Mouse (Mus musculus): ENCODE data around the gene Spred3.
"Not testable (repeated sequence)": the region's sequence is repeated elsewhere in the genome, so short reads cannot be mapped to it uniquely, and the experiment has no call there.

The Spred3 gene

DNA sequence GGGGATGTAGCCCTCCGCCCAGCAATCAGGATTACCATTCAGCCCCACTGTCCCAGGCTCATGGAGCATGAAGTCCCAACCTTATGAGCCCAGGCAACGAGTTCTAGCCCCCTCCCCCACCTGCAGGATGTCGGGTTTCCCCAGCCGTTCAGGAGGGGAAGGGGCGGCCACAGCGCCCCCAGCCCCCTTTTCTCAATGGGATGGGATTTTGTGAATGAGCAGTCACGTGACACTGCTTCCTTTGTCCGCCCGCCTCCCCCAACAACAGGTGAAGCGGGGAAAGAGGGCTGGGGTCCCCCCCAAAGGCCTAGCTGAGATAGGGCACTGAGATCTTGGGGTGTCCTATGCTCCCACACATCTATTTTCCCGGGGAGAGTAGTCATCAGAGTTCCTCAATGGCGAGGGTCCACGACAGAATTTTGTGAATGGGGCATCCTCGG lies 1.4 kb downstream of the Spred3 start:
- DNase-seq = no peak

- DNase-seq = no peak
These were observed 2.0 kb downstream of the Spred3 start for GRCm38 (mm10) chr7:29168121-29168695.

- DNase-seq = no peak
These were observed 2.6 kb downstream of the Spred3 start for GRCm38 (mm10) chr7:29167656-29168055.

DNA sequence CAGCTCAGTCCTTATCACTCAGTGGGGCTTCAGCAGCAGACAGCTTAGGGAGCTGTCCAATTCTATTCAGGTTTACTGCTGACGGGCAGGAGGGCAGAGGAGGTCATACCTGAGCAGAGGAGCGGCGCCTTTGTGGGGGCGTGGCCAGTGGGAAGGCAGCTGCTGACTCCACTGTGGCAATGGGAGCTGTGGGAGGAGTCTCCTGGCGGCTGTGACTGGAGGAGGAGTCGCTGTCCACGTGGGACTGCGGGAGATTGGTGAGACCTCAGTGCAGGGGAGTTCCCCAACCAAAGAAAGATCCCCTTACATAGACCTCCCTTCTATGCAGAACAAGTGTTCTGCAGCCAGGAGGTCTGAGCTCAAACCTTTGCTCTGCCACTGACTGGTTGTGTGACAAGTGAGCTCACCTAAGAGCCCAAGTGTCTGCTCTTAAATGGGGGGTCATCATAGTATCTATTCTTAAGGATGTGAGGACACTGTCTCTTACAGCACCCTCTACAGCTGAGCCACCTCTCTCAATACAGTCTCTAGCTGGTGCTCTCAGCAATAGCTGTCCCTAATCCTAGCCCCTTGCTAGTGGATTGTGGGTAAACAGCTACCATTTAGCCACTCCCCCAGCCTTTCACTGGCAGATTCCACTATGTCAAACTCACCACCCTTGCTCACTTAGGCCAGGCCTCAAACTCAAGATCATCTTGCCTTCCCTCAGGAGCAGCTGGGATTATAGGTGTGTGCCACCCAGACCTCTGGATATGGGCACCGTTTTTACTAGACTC lies 7.3 kb downstream of the Spred3 start:
- DNase-seq = peak in 1 of 2 experiments; percentile 67

DNA sequence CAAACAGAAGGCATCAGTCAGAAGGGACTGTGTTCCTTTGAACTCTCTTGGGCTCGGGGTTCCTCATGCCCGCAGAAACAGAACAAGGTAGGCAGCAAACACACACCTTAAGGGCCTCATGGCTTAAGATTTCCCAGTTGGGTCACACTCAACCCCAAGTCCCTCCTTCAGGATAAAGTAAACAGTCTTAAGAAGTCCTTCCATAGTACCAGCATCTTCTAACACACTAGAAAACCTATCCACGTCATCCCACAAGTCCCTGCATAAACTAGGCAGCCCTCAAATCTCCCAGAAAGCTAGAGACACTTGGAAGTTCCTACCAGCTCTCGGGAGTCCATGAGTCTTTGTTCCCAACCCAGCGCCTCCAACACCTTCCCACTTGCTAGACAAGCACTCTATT lies 7.9 kb downstream of the Spred3 start:
- no peak for DNase-seq

DNA sequence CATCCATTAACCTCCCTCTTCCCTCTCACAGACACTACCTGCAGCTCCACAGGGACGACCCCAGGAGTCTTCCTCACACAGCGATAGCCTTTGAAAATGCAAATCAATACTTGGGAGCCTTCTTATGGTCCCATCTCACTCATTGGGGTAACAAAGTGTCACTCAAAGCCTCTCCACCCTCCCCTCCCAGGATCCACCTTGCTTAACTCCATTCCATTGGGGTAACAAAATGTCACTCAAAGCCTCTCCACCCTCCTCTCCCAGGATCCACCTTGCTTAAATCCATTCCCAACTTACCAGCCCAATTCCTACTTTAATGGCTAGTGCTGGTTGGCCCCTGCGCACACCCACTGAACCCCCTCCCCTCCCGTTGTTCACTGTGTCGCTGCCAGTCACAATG lies 11.9 kb downstream of the Spred3 start:
- DNase-seq = no peak

GRCm38 (mm10) chr7:29155838-29156782 lies 14.1 kb downstream of the Spred3 start, which contains the start of gene Fam98c:
TSS of gene Fam98c (minus strand) at chr7:29156234.
- DNase-seq = peak; percentile 83 to 88

- DNase-seq = peak; percentile 85 to 88
These were observed 14.9 kb downstream of the Spred3 start for GRCm38 (mm10) chr7:29155196-29155837.

- no peak for DNase-seq
These were observed 16.0 kb downstream of the Spred3 start for GRCm38 (mm10) chr7:29154018-29154720.

- DNase-seq = peak in 1 of 2 experiments; percentile 56
These were observed 18.7 kb downstream of the Spred3 start for GRCm38 (mm10) chr7:29151486-29151885.

GRCm38 (mm10) chr7:29148771-29149170 lies 21.4 kb downstream of the Spred3 start:
- no peak for DNase-seq

DNA sequence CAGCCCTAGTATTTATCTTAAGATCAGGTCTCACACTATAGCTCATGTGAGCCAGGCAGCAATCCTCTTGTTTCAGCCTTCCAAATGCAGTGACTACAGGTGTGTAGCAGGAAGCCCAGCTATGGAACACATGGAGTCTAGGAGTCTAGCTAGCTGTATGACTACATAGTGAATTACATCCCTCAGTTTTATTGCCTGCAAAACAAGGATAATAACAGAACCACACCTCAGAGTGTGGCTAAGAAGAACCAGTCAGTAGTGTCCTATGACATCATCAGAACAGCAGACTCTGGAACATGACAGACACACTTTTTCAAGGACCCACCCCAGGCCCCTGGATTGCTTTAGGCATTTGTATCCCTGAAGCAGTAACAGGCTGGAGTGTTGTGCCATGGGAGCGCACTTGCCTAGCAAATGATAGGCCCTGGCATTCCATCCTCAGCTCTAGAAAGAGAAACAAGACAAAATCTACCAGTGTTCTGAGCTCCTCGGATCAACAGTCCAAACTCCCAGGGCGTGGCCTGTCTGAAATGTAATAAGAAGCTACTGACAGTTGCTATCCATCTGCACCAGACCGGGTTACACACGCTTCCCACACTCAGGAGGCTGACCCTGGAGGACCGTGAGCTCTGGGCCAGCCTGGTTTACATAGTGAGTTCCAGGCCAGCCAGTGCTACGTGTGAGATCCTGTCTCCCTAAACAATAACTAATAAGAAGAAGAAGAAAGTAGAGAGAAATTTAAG lies 23.4 kb downstream of the Spred3 start:
- DNase-seq = no peak

DNA sequence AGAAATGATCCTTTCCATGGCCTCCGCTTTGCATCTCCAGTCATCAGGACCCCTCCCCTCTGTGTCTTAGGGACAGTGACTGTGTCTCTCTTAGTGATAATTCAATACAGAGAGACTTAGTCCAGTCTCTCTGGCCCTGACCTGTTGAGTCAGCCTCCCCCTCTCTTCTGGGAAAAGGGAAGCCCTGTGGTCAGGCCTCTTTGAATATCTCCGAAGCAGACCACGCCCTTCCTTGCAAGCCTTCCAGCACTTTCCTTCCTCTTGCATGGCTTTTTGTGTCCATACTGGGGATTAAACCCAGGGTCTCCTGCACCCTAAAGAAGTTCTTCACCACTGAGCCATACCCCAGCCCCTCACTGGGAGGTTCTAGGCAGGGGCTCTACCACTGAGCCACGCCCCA lies 26.2 kb downstream of the Spred3 start:
- DNase-seq = no peak

DNA sequence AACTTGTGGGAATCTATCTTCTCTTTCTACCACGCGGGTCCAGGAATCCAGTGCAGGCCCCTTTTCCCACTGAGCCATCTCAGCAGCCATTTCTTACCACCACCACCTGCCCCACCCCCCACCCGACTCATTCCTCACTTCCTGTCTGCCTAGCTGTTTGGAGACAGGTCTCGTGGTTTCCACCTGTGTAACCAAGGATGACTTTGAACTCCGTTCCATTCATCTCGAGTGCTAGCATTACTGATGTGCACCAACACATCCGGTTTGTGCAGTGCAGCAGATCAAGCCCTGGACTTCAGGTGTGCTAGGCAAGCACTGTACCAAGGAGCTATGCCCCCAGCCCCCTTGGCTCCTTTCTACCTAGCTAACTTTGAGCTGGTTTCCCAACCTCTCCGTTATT lies 28.8 kb downstream of the Spred3 start:
- DNase-seq = peak; percentile 47 to 72

GRCm38 (mm10) chr7:29139237-29139636 lies 31.0 kb downstream of the Spred3 start:
- not testable (repeated sequence) for DNase-seq

DNA sequence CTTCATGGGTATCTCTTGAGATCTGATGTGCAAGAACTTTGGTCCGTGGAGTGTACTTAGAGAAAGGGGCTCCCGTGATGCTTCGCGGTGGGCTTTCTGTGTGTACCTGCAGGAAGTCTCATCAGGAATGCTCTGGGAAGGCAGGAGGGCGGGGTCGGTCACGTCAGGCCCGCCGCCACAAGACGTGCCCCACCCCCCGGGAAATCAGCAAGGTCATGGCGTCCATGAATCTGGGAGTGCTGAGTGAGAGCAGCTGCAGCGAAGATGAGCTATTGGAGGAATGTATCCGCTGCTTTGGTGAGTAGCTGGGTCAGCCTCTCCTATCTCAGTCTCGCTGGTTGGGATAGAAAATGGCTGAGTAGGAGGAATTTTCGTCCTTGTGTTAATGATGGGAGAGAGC lies 32.8 kb downstream of the Spred3 start:
- DNase-seq = no peak

GRCm38 (mm10) chr7:29134693-29135386 lies 35.4 kb downstream of the Spred3 start, which contains the start of gene Rasgrp4:
TSS of gene Rasgrp4 (plus strand) at chr7:29134851.
- DNase-seq = peak; percentile 86 to 93

DNA sequence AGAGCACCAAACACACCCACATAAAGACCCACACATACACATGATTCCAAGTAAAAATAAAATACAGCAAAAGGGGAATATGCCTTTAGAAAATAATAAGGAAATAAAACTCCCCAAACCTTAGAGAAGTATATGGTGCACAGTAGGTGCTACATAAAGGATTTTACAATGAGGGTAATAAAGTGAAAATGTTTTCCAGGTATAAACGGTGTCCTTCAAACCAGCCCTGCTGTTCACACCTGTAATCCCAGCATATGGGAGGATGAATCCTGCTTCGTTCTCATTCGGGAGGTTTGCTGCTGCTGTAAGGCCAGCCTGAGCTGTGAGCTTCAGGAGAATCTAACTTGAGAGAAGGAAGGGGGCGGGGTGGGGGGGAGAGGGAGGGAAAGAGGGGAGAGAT lies 36.0 kb downstream of the Spred3 start:
- no peak for DNase-seq

DNA sequence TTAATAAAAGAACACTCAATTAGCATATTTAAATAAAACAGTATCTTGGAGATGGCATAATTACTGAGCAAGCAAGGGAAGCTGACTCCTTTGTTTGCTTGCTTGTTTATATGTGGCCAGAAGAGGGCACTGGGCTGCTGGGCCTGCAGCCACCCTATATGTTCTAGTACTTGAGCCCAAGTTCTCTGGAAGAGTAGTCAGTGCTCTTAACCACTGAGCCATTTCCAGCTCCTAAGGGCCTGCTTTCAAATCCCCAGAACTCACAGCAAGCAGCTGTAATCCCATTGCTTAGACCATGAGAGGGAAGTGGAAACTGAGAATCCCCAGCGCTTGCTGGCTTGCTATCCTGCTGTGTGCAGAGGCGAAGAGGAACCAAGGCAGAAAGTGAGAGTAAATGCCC lies 41.5 kb downstream of the Spred3 start:
- DNase-seq = no peak

DNA sequence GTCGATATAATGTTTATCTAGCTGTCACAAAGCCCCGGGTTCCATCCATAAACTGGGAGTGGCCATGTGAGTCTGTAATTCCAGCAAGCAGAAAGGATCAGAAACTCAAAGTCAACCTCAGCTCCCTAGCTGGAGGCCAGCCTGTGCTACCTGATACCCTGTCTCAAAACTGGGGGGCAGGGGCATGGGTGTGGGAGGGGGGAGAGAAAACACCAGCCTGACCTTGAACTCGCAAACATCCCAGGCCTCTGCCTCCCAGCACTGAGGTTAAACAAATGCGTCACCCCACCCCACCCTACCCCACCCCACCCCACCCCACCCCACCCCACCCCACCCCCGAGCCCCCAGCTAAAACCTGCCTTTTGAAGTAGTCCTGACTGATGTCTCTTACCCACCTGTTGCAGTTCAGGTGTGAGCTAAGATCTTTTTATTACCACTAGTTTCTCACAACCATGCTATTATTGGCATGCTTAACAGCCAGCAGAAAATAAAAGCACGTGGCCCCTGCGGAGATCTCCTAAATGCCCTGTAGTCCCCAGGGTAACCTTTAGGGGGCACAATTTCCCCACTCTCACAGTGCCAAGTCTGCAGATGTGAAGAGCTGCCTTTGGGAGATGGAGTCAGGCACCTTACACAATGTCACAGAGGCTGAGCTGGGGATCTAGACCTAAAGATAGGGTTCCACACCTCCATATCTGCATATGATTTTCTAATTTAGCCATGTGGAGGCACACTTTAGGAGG lies 43.9 kb downstream of the Spred3 start:
- peak; percentile 79 to 83 for DNase-seq

Data from thymus, postnatal 36 days (tissue).